8 mouse cellular contexts compared by ENCODE assay signal in the genomic region with DNA sequence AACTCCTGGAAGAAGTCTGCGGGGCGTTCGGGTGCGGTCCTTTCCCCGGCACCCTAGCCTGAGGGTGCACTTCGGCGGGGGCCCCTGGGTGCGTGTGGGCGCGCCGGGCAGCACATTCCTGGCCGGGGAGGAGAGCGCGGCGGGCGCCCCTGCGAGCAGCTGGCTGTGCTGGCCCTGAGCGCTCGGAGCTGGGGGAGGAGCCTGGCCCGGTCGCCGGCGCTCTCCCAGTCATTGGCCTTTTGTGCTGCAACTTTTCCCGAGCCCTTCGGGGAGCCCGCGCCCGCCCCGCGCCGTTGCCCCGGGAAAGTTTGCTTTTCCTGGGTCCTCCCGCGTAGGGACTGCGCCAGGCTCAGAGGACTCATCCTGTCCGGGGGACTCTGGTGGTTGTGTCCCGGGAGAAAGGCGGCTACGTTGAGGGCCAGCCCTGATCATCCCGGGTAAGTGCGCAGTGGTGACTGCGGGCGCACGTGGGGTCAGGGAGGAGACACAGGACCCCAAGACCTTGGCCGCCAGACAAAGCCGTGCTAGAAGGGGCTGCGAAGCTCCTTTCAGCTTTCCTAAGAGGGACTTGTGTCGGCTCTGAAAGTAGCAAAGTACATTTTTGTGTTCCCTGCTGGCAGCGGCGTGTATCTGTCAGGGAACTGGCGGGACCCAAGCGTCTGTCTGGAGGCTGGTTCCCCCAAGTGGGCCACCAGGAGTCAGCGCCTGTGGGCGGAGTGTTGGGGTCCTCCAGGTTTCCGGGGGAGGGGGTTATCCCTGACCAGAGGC.
DNase-seq lines count a peak whose midpoint lies in the region; ATAC-seq lines count a peak whose summit lies in the region.

No protein-coding gene starts in this region.

- peak overlapping the region; percentile 95 for H3K4me2 ChIP-seq in embryonic facial prominence, embryonic 14.5 days (ENCODE audit: low read depth, low read length)
- peak overlapping the region; percentile 87 for H3K4me2 ChIP-seq in heart, embryonic 15.5 days

- no peaks in the 10 kb centered on the region for H3K9me3 ChIP-seq in embryonic facial prominence, embryonic 14.5 days (ENCODE audit: control insufficient read depth, low read length)
- no peaks in the 10 kb centered on the region for H3K9me3 ChIP-seq in heart, embryonic 15.5 days (replicated peaks)

- H3K9ac ChIP-seq in embryonic facial prominence, embryonic 14.5 days (ENCODE audit: low read depth, low read length): peak overlapping the region; percentile 88
- H3K9ac ChIP-seq in heart, embryonic 15.5 days: peak overlapping the region; percentile 96

- under 1% methylated on average over 27 of the region's 55 CpGs for WGBS in embryonic facial prominence, embryonic 14.5 days
- under 1% methylated on average over 53 of the region's 55 CpGs for WGBS in heart, embryonic 15.5 days

- peak overlapping the region; percentile 80 for H3K4me3 ChIP-seq in embryonic facial prominence, embryonic 14.5 days (ENCODE audit: low read depth, low read length)
- H3K4me3 ChIP-seq in heart, embryonic 15.5 days: peak overlapping the region; percentile 69

- no peaks in the 10 kb centered on the region for H3K27me3 ChIP-seq in embryonic facial prominence, embryonic 14.5 days (replicated peaks; ENCODE audit: control insufficient read depth, insufficient read depth, low read length)
- H3K27me3 ChIP-seq in heart, embryonic 15.5 days: no peaks in the 10 kb centered on the region

- H3K36me3 ChIP-seq in embryonic facial prominence, embryonic 14.5 days (ENCODE audit: control insufficient read depth, insufficient read depth, low read length): no peaks in the 10 kb centered on the region
- H3K36me3 ChIP-seq in heart, embryonic 15.5 days: no peaks in the 10 kb centered on the region

- peak; percentile 92 for ATAC-seq in embryonic facial prominence, embryonic 14.5 days (ENCODE audit: low read depth)
- ATAC-seq in heart, embryonic 15.5 days (replicated peaks; ENCODE audit: insufficient number of reproducible peaks, insufficient read depth, low FRiP score, low read depth): peak; percentile 85
- peak; percentile 79 for ATAC-seq in megakaryocyte, adult 5-6 weeks (ENCODE audit: poor library complexity, severe bottlenecking)

- peaks cover 23% of the 10 kb centered on the region for H3K4me1 ChIP-seq in embryonic facial prominence, embryonic 14.5 days (ENCODE audit: control insufficient read depth, insufficient read depth, low read length)
- peaks cover 63% of the 10 kb centered on the region for H3K4me1 ChIP-seq in heart, embryonic 15.5 days (replicated peaks)

- peak; percentile 38 to 43 for DNase-seq in B cell, adult 2 months
- DNase-seq in R1 (ENCODE audit: low read depth, low spot score): peak; percentile 81
- DNase-seq in embryonic facial prominence, embryonic 14.5 days (ENCODE audit: low spot score): peak; percentile 83
- peak; percentile 87 for DNase-seq in kidney, postnatal 10 days
- DNase-seq in spleen, adult 12 weeks (ENCODE audit: low spot score): peak; percentile 4
- DNase-seq in frontal cortex, postnatal 36 days (ENCODE audit: low spot score in 2 of 2): no peak

- peak overlapping the region; percentile 97 for H3K27ac ChIP-seq in embryonic facial prominence, embryonic 14.5 days (replicated peaks; ENCODE audit: low read depth, low read length)
- peak overlapping the region; percentile 99 for H3K27ac ChIP-seq in heart, embryonic 15.5 days

Comparison
In these comparisons a context has a peak if more than half of its experiments do, and no peak if none do; other contexts are left out.
1. DNase-seq: peak in B cell, adult 2 months (2 of 2), R1 (single experiment), embryonic facial prominence, embryonic 14.5 days (single experiment), kidney, postnatal 10 days (single experiment) and spleen, adult 12 weeks (single experiment); none in frontal cortex, postnatal 36 days (0 of 2).
2. Peak in every context shown above with its lines, with median percentiles within 50 percentile points of each other: ATAC-seq.